Mouse (Mus musculus) midbrain, embryonic 12.5 days (tissue): ENCODE results near the gene Pgm5. TPM values are rescaled to one million over a fixed set of nuclear protein-coding genes. Genes with fewer than 3 reads are reported as not detected.

ENCODE experiments used
- ATAC-seq: fragments of 200-750 bp; cut with Nextera tagmentation; 2 replicates; pipeline ENCODE4 v1.8.0; 2017; ENCODE audit warnings: low read depth, moderate TSS enrichment, moderate library complexity; ENCODE audit not compliant: low FRiP score
- H3K27ac ChIP-seq: fragments of 300-500 bp; sonication (generic); replicated peaks from 2 replicates; pipeline ENCODE4 v1.5.1; 2016; ENCODE audit warnings: mild to moderate bottlenecking
- H3K27me3 ChIP-seq: fragments of 300-500 bp; sonication (generic); 2 replicates; pipeline ENCODE4 v1.6.1; 2016; ENCODE audit warnings: mild to moderate bottlenecking
- H3K36me3 ChIP-seq: fragments of 300-500 bp; sonication (generic); 2 replicates; pipeline ENCODE4 v1.6.1; 2016
- H3K4me1 ChIP-seq: fragments of 300-500 bp; sonication (generic); 2 replicates; pipeline ENCODE4 v1.6.1; 2016
- H3K4me2 ChIP-seq: fragments of 300-500 bp; sonication (generic); replicated peaks from 2 replicates; pipeline ENCODE4 v1.6.1; 2016; ENCODE audit warnings: mild to moderate bottlenecking, moderate library complexity
- H3K4me3 ChIP-seq: fragments of 300-500 bp; sonication (generic); 2 replicates; pipeline ENCODE4 v1.5.1; 2016; ENCODE audit warnings: mild to moderate bottlenecking
- H3K9ac ChIP-seq: fragments of 300-500 bp; sonication (generic); replicated peaks from 2 replicates; pipeline ENCODE4 v1.6.1; 2016; ENCODE audit warnings: mild to moderate bottlenecking, moderate library complexity
- H3K9me3 ChIP-seq: fragments of 300-500 bp; sonication (generic); 2 replicates; pipeline ENCODE4 v1.6.1; 2016; ENCODE audit warnings: mild to moderate bottlenecking
- WGBS: fragments of 180-500 bp; shearing (Covaris S2); methylation state at CpG from one replicate; pipeline ENCODE4 v1.1.7; 2016; 5-methylcytosine and 5-hydroxymethylcytosine counted together
- polyA plus RNA-seq: library from polyadenylated mRNA; unstranded; fragments of >200 nt; fragmentation: Nextera tagmentation; extraction: Ambion mirVana; gene quantifications from 2 replicates; pipeline ENCODE4 v1.2.1, GENCODE M21; 2016

The Pgm5 gene
- polyA plus RNA-seq, 1 experiment from 2014 or later = 0.93 TPM

GRCm38 (mm10) chr19:24793545-24794139, 68.0 kb downstream of the Pgm5 start:
- Histone ChIP-seq H3K36me3 (no peaks in the 10 kb centered on the region), H3K4me3 (no peak overlapping the region), H3K9ac (no peak overlapping the region), H3K4me1 (no peaks in the 10 kb centered on the region), H3K9me3 (no peaks in the 10 kb centered on the region), H3K27ac (no peak overlapping the region), H3K4me2 (no peak overlapping the region), H3K27me3 (0 out of 2 replicates have a peak, but pooled peaks cover 3% of the 10 kb centered on the region)
- no peak for ATAC-seq
- WGBS = 83% methylated on average over 9 of the region's 9 CpGs

GRCm38 (mm10) chr19:24792876-24793275, 68.8 kb downstream of the Pgm5 start:
- H3K27ac ChIP-seq = no peak overlapping the region
- ATAC-seq = no peak
- H3K4me2 ChIP-seq = no peak overlapping the region
- no peak overlapping the region for H3K4me3 ChIP-seq
- 0 out of 2 replicates have a peak, but pooled peaks cover 3% of the 10 kb centered on the region for H3K27me3 ChIP-seq
- H3K9me3 ChIP-seq = no peaks in the 10 kb centered on the region
- H3K9ac ChIP-seq = no peak overlapping the region
- no peaks in the 10 kb centered on the region for H3K4me1 ChIP-seq
- H3K36me3 ChIP-seq = no peaks in the 10 kb centered on the region
- 87% methylated on average over 5 of the region's 5 CpGs for WGBS

GRCm38 (mm10) chr19:24785898-24786297, 75.8 kb downstream of the Pgm5 start:
- ATAC-seq = no peak
- H3K9me3 ChIP-seq = no peaks in the 10 kb centered on the region
- no peaks in the 10 kb centered on the region for H3K36me3 ChIP-seq
- H3K4me1 ChIP-seq = peaks cover 4% of the 10 kb centered on the region
- H3K27ac ChIP-seq = no peak overlapping the region
- no peaks in the 10 kb centered on the region; the same call in 1 of the 2 replicates for H3K27me3 ChIP-seq
- 88% methylated on average over 8 of the region's 8 CpGs for WGBS
- no peak overlapping the region for H3K4me2 ChIP-seq
- H3K9ac ChIP-seq = no peak overlapping the region
- no peak overlapping the region for H3K4me3 ChIP-seq

GRCm38 (mm10) chr19:24785056-24785675, 76.5 kb downstream of the Pgm5 start:
- Histone ChIP-seq H3K4me1 (peaks cover 11% of the 10 kb centered on the region), H3K4me3 (no peak overlapping the region), H3K9ac (no peak overlapping the region), H3K36me3 (no peaks in the 10 kb centered on the region), H3K27ac (no peak overlapping the region), H3K27me3 (no peaks in the 10 kb centered on the region; the same call in 1 of the 2 replicates), H3K9me3 (no peaks in the 10 kb centered on the region), H3K4me2 (no peak overlapping the region)
- no peak for ATAC-seq
- 70% methylated on average over 15 of the region's 15 CpGs for WGBS

- ATAC-seq = no peak
- no peaks in the 10 kb centered on the region for H3K9me3 ChIP-seq
- WGBS = 71% methylated on average over 9 of the region's 9 CpGs
- H3K4me1 ChIP-seq = peaks cover 17% of the 10 kb centered on the region
- H3K4me2 ChIP-seq = no peak overlapping the region
- no peak overlapping the region for H3K9ac ChIP-seq
- H3K27ac ChIP-seq = no peak overlapping the region
- no peaks in the 10 kb centered on the region; the same call in 1 of the 2 replicates for H3K27me3 ChIP-seq
- no peaks in the 10 kb centered on the region for H3K36me3 ChIP-seq
- H3K4me3 ChIP-seq = no peak overlapping the region
Observed at GRCm38 (mm10) chr19:24783736-24784135, 77.9 kb downstream of the Pgm5 start.

- Histone ChIP-seq H3K9ac (no peak overlapping the region), H3K4me1 (peaks cover 14% of the 10 kb centered on the region), H3K9me3 (no peaks in the 10 kb centered on the region), H3K27ac (no peak overlapping the region), H3K36me3 (no peaks in the 10 kb centered on the region), H3K4me2 (no peak overlapping the region), H3K27me3 (no peaks in the 10 kb centered on the region), H3K4me3 (no peak overlapping the region)
- no peak for ATAC-seq
- WGBS = 43% methylated on average over 6 of the region's 6 CpGs
Observed at GRCm38 (mm10) chr19:24779996-24780395, 81.7 kb downstream of the Pgm5 start.

- 83% methylated on average over 4 of the region's 4 CpGs for WGBS
- Histone ChIP-seq H3K4me3 (no peak overlapping the region), H3K9ac (no peak overlapping the region), H3K9me3 (no peaks in the 10 kb centered on the region), H3K36me3 (no peaks in the 10 kb centered on the region), H3K27me3 (no peaks in the 10 kb centered on the region), H3K4me2 (no peak overlapping the region), H3K4me1 (no peaks in the 10 kb centered on the region), H3K27ac (no peak overlapping the region)
- ATAC-seq = no peak
Observed at GRCm38 (mm10) chr19:24770345-24770744, 91.3 kb downstream of the Pgm5 start.

- H3K36me3 ChIP-seq = no peaks in the 10 kb centered on the region
- H3K9me3 ChIP-seq = no peaks in the 10 kb centered on the region
- H3K4me1 ChIP-seq = no peaks in the 10 kb centered on the region
- ATAC-seq = no peak
- H3K4me2 ChIP-seq = no peak overlapping the region
- H3K4me3 ChIP-seq = no peak overlapping the region
- no peak overlapping the region for H3K9ac ChIP-seq
- H3K27me3 ChIP-seq = no peaks in the 10 kb centered on the region
- WGBS = 88% methylated on average over 6 of the region's 6 CpGs
- H3K27ac ChIP-seq = no peak overlapping the region
Observed at GRCm38 (mm10) chr19:24767401-24767800, 94.3 kb downstream of the Pgm5 start.

- Histone ChIP-seq H3K9me3 (no peaks in the 10 kb centered on the region), H3K36me3 (no peaks in the 10 kb centered on the region), H3K4me2 (no peak overlapping the region), H3K27ac (no peak overlapping the region), H3K4me1 (no peaks in the 10 kb centered on the region), H3K4me3 (no peak overlapping the region), H3K9ac (no peak overlapping the region), H3K27me3 (no peaks in the 10 kb centered on the region)
- no peak for ATAC-seq
- 72% methylated on average over 12 of the region's 12 CpGs for WGBS
Observed at GRCm38 (mm10) chr19:24762473-24763149, 99.0 kb downstream of the Pgm5 start.

- no peak overlapping the region for H3K4me3 ChIP-seq
- H3K9ac ChIP-seq = no peak overlapping the region
- WGBS = 76% methylated on average over 4 of the region's 4 CpGs
- ATAC-seq = no peak
- no peak overlapping the region for H3K27ac ChIP-seq
- H3K27me3 ChIP-seq = no peaks in the 10 kb centered on the region; the same call in 1 of the 2 replicates
- H3K36me3 ChIP-seq = no peaks in the 10 kb centered on the region
- no peaks in the 10 kb centered on the region for H3K9me3 ChIP-seq
- peaks cover 10% of the 10 kb centered on the region for H3K4me1 ChIP-seq
- no peak overlapping the region for H3K4me2 ChIP-seq
Observed at GRCm38 (mm10) chr19:24756627-24757026, 105.0 kb downstream of the Pgm5 start.

- Histone ChIP-seq H3K36me3 (no peaks in the 10 kb centered on the region), H3K4me3 (no peak overlapping the region), H3K9ac (no peak overlapping the region), H3K27me3 (no peaks in the 10 kb centered on the region; the same call in 1 of the 2 replicates), H3K4me2 (no peak overlapping the region), H3K4me1 (peaks cover 10% of the 10 kb centered on the region), H3K27ac (no peak overlapping the region), H3K9me3 (no peaks in the 10 kb centered on the region)
- no peak for ATAC-seq
- 81% methylated on average over 3 of the region's 3 CpGs for WGBS
Observed at GRCm38 (mm10) chr19:24754440-24754785, 107.2 kb downstream of the Pgm5 start.

GRCm38 (mm10) chr19:24753617-24754439, 107.8 kb downstream of the Pgm5 start:
- no peaks in the 10 kb centered on the region for H3K36me3 ChIP-seq
- H3K27me3 ChIP-seq = no peaks in the 10 kb centered on the region; the same call in 1 of the 2 replicates
- no peak overlapping the region for H3K4me2 ChIP-seq
- WGBS = 59% methylated on average over 14 of the region's 14 CpGs
- H3K27ac ChIP-seq = no peak overlapping the region
- ATAC-seq = no peak
- H3K9ac ChIP-seq = no peak overlapping the region
- H3K9me3 ChIP-seq = no peaks in the 10 kb centered on the region
- H3K4me1 ChIP-seq = peaks cover 10% of the 10 kb centered on the region
- H3K4me3 ChIP-seq = no peak overlapping the region
